9 mouse cellular contexts compared by ENCODE assay signal in genomic region chr6:29860238-29860637, GRCm38 (mm10). TPM values are rescaled to one million over a fixed set of nuclear protein-coding genes. Genes with fewer than 3 reads are reported as not detected.
DNase-seq lines count a peak whose midpoint lies in the region; ATAC-seq and TF ChIP-seq lines count a peak whose summit lies in the region.
"Had no signal": no experiment of that assay in that cellular context is flagged by ENCODE, and none has a peak within 500 bp of the region (broad histone marks: within the 10 kb centered on the region; RNA-seq: fewer than 3 reads in every experiment).

No protein-coding gene starts in this region.

- CTCF ChIA-PET in Patski (lab: Charles Lee), result interaction anchor here (0.7 to 2.2 kb wide), 9 partner anchors 10 to 149 kb away, joined by 3 to 8 read pairs (median 4); no protein-coding TSS in a partner anchor

- DNase-seq in heart, adult 18-20 months, result no peak
- DNase-seq in Patski (ENCODE audit: low read depth, low spot score), result no peak
- peak; percentile 75 for DNase-seq in lung, postnatal 0 days (ENCODE audit: low spot score)
- DNase-seq in thymus, postnatal 4 days, result peak; percentile 47
- no peak for DNase-seq in cerebellum, adult 9-10 months
- no peak for DNase-seq in yolk sac, embryonic 10.5 days (ENCODE audit: low spot score)

- ATAC-seq in heart, embryonic 15.5 days (replicated peaks; ENCODE audit: insufficient number of reproducible peaks, insufficient read depth, low FRiP score, low read depth), result 0 out of 2 replicates have a peak, but pooled peaks have one; percentile 60
- ATAC-seq in Patski, result no peak
- ATAC-seq in intestine, embryonic 15.5 days, result peak; percentile 31; the same call in 1 of the 2 replicates
- peak; percentile 85 for ATAC-seq in lung, postnatal 0 days

- peak; percentile 78 for TF ChIP-seq CTCF in Patski (IDR thresholded peaks at IDR 0.05)
- peak; percentile 75 for TF ChIP-seq CTCF in lung, postnatal 0 days (IDR thresholded peaks at IDR 0.05)

- no peaks in the 10 kb centered on the region; the same call in 1 of the 2 replicates for H3K36me3 ChIP-seq in heart, embryonic 15.5 days
- H3K36me3 ChIP-seq in intestine, embryonic 15.5 days, result peaks cover 5% of the 10 kb centered on the region; the same call in 1 of the 2 replicates
- H3K36me3 ChIP-seq in lung, postnatal 0 days (ENCODE audit: insufficient read depth, low read length), result no peaks in the 10 kb centered on the region
- H3K36me3 ChIP-seq: embryonic facial prominence, embryonic 13.5 days had no signal

- no peak overlapping the region for H3K9ac ChIP-seq in heart, embryonic 15.5 days
- H3K9ac ChIP-seq in intestine, embryonic 15.5 days, result no peak overlapping the region
- no peak overlapping the region for H3K9ac ChIP-seq in lung, postnatal 0 days (replicated peaks; ENCODE audit: low read depth)
- H3K9ac ChIP-seq: embryonic facial prominence, embryonic 13.5 days had no signal

- peaks cover 13% of the 10 kb centered on the region for H3K4me1 ChIP-seq in heart, embryonic 15.5 days (replicated peaks)
- H3K4me1 ChIP-seq in intestine, embryonic 15.5 days (replicated peaks), result no peaks in the 10 kb centered on the region; the same call in 1 of the 2 replicates
- H3K4me1 ChIP-seq in lung, postnatal 0 days (ENCODE audit: insufficient read depth, low read depth, low read length), result 0 out of 2 replicates have a peak, but pooled peaks cover 6% of the 10 kb centered on the region
- H3K4me1 ChIP-seq: embryonic facial prominence, embryonic 13.5 days had no signal

- H3K27me3 ChIP-seq in heart, embryonic 15.5 days, result no peaks in the 10 kb centered on the region
- H3K27me3 ChIP-seq in Patski, result no peaks in the 10 kb centered on the region
- H3K27me3 ChIP-seq in intestine, embryonic 15.5 days (replicated peaks), result no peaks in the 10 kb centered on the region
- H3K27me3 ChIP-seq in lung, postnatal 0 days (replicated peaks; ENCODE audit: insufficient read depth, low read length), result no peaks in the 10 kb centered on the region
- H3K27me3 ChIP-seq: embryonic facial prominence, embryonic 13.5 days had no signal

- in situ Hi-C loops in Patski (cut with MboI; ENCODE audit: low pct_unique_long_range_greater_than_20kb), result no loop called here

- H3K4me3 ChIP-seq in heart, embryonic 15.5 days, result no peak overlapping the region
- H3K4me3 ChIP-seq in intestine, embryonic 15.5 days (replicated peaks), result no peak overlapping the region
- H3K4me3 ChIP-seq in lung, postnatal 0 days (ENCODE audit: low read depth, low read length), result no peak overlapping the region
- H3K4me3 ChIP-seq: embryonic facial prominence, embryonic 13.5 days had no signal

- H3K4me2 ChIP-seq in heart, embryonic 15.5 days, result no peak overlapping the region
- H3K4me2 ChIP-seq in intestine, embryonic 15.5 days (replicated peaks), result no peak overlapping the region
- H3K4me2 ChIP-seq in lung, postnatal 0 days (replicated peaks; ENCODE audit: low read depth, low read length), result no peak overlapping the region
- H3K4me2 ChIP-seq: embryonic facial prominence, embryonic 13.5 days had no signal

- TF ChIP-seq EP300 in lung, postnatal 0 days (IDR thresholded peaks at IDR 0.05), result no peak

- H3K9me3 ChIP-seq in heart, embryonic 15.5 days (replicated peaks), result no peaks in the 10 kb centered on the region
- H3K9me3 ChIP-seq in intestine, embryonic 15.5 days, result no peaks in the 10 kb centered on the region
- H3K9me3 ChIP-seq in lung, postnatal 0 days (ENCODE audit: low read length), result no peaks in the 10 kb centered on the region
- H3K9me3 ChIP-seq: embryonic facial prominence, embryonic 13.5 days had no signal

- H3K27ac ChIP-seq in heart, embryonic 15.5 days, result no peak overlapping the region
- H3K27ac ChIP-seq in intestine, embryonic 15.5 days, result no peak overlapping the region
- H3K27ac ChIP-seq in lung, postnatal 0 days (ENCODE audit: low read length), result no peak overlapping the region
- H3K27ac ChIP-seq: embryonic facial prominence, embryonic 13.5 days had no signal

- WGBS in heart, embryonic 15.5 days, result 55% methylated on average over 3 of the region's 3 CpGs
- WGBS in intestine, embryonic 15.5 days, result 93% methylated on average over 3 of the region's 3 CpGs
- WGBS in lung, postnatal 0 days, result 78% methylated on average over 3 of the region's 3 CpGs

- POLR2A ChIA-PET in Patski (lab: Charles Lee), result no interaction called here

RNA-seq across cellular contexts. Expression of gene Strip2, which starts 56.6 kb away (rescaled TPM):
- polyA plus RNA-seq in heart, embryonic 15.5 days (2015; fragmentation: Nextera tagmentation; extraction: Ambion mirVana), result 53.2 and 63.1 TPM in 2 replicates
- total RNA-seq in heart, adult 18-20 months (2021), result 10 to 100 TPM; 53.5 to 55.1 TPM
- polyA plus RNA-seq in Patski (2021), result 0.47 TPM
- polyA plus RNA-seq in intestine, embryonic 15.5 days (2015; fragmentation: Nextera tagmentation; extraction: Ambion mirVana), result 0.40 and 0.62 TPM in 2 replicates
- 0.47 and 0.60 TPM in 2 replicates for polyA plus RNA-seq in lung, postnatal 0 days (2015; fragmentation: Nextera tagmentation; extraction: Ambion mirVana)

Comparison
In these comparisons a context has a peak if more than half of its experiments do, and no peak if none do; other contexts are left out.
1. DNase-seq: peak in lung, postnatal 0 days (single experiment) and thymus, postnatal 4 days (single experiment); none in heart, adult 18-20 months (0 of 2), Patski (single experiment), cerebellum, adult 9-10 months (single experiment) and yolk sac, embryonic 10.5 days (single experiment).
2. RNA of gene Strip2, which starts 56.6 kb away (polyA plus RNA-seq): 53.2 to 63.1 TPM in heart, embryonic 15.5 days; 0.40 to 0.62 TPM in intestine, embryonic 15.5 days, 0.47 TPM in Patski (single experiment) and 0.47 to 0.60 TPM in lung, postnatal 0 days; every median in the first group is over 10 times any median in the second.